Mouse (Mus musculus) bone marrow, adult 2 months (tissue): Measurements from ENCODE around the gene Ssna1.

Experiments used
- CTCF ChIP-seq: fragments of 200-500 bp; IDR thresholded peaks from 2 replicates; pipeline ENCODE4 v1.5.1; 2011; ENCODE audit warnings: low read length, control low read depth; ENCODE audit not compliant: control insufficient read depth, insufficient read depth
- POLR2A ChIP-seq: fragments of 200-500 bp; IDR thresholded peaks from 2 replicates; pipeline ENCODE4 v1.6.1; 2011; ENCODE audit warnings: low read depth, mild to moderate bottlenecking, control low read depth, low read length, borderline replicate concordance; ENCODE audit not compliant: control insufficient read depth

DNA sequence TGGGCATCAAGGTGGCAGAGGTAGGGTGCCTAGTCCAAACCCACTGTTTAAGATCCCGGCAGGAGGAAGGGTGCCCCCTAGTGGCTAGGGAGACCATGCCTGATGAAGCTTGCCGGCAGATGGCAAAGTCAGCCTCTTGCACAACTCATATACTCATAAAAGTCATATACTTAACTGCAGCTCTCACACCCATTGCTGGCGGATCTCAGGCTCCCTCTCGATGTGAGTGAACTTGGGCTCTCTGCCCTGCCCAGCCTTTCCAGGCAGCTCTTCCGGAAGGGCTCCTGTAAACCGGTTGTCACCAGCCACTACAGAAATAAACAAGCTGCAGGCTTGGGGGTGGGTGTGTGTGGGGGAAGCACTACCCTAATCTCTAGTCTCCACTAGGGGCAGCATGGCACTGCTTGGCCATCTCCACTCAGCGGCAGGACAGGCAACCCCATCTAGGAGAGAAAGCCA lies 43.8 kb downstream of the Ssna1 start:
- TF ChIP-seq CTCF (peak; percentile 99), POLR2A (no peak)
